Mouse (Mus musculus) cerebellum, adult 18-20 months (tissue): ENCODE measurements around the gene Olfr11.

Source experiments
- DNase-seq, 2 experiments: peaks; one replicate each; pipeline ENCODE4 v3.0.0; 2021

Gene Olfr11

GRCm38 (mm10) chr13:21642418-21642817 is at the start of gene Olfr11:
Olfr11 (minus strand) TSS chr13:21642518.
- no peak for DNase-seq

- no peak for DNase-seq
These were observed 35.0 kb upstream of the Olfr11 start, which contains the start of gene Olfr1360 for GRCm38 (mm10) chr13:21677305-21677704. Olfr1360 (minus strand) TSS chr13:21677405.

- no peak for DNase-seq
These were observed 21.0 kb upstream of the Olfr11 start, which contains the start of gene Olfr1361 for GRCm38 (mm10) chr13:21663286-21663685. Olfr1361 (minus strand) TSS chr13:21663386.

GRCm38 (mm10) chr13:21613922-21614321 is 28.4 kb downstream of the Olfr11 start, which contains the start of gene Olfr1362:
Olfr1362 (minus strand) TSS chr13:21614022.
- no peak for DNase-seq

- DNase-seq: no peak
These were observed 50.7 kb downstream of the Olfr11 start for GRCm38 (mm10) chr13:21591618-21592017.
